Mouse (Mus musculus): ENCODE measurements around the gene I830077J02Rik. TPM values are rescaled to one million over a fixed set of nuclear protein-coding genes. Genes with fewer than 3 reads are reported as not detected.
"Not testable (repeated sequence)": the region's sequence is repeated elsewhere in the genome, so short reads cannot be mapped to it uniquely, and the experiment has no call there.

Gene I830077J02Rik
- total RNA-seq, 2 experiments from 2014 or later = 0.44 to 0.74 TPM

DNA sequence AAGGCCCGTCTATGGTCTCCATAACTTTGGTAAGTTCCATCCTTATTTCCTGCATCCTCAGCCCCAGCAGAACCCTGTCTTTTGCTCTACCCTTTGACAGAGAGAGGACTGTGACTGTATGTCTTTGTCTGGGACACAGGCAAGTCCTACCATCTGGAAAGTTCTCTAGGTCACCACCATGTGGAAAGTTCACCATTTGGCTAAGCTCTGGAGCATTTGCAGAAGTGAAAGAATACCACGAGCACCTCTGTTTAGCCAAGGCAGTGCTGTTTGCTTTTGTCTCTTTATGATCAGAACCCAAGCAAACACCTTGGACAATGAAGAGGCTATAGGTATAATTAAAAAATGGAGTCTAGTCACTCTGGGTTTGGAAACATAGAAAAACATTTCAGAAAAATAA is 10.5 kb downstream of the I830077J02Rik start:
- DNase-seq = no peak
- intact Hi-C loops (cut with DNase I; ENCODE audit: low total_unique reads) = no loop called here

DNA sequence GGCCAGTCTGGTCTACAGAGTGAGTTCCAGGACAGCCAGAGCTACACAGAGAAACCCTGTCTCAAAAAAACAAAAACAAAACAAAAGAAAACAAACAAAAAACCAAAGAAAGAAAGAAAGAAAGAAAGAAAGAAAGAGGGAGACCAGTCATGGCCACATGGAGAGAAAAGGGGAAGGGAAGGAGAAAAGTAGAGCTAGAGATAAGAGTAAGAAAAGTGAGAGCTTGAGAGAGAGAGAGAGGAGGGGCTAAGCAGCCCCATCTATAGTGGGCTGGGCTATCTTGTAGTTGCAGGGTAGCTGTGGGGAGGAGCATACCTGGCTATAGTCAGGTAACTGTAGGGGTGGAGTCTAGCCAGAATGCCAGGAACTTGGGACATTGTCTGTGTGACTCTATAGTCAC is 11.7 kb downstream of the I830077J02Rik start:
- intact Hi-C loops (cut with DNase I; ENCODE audit: low total_unique reads); DNase-seq: not testable (repeated sequence)

DNA sequence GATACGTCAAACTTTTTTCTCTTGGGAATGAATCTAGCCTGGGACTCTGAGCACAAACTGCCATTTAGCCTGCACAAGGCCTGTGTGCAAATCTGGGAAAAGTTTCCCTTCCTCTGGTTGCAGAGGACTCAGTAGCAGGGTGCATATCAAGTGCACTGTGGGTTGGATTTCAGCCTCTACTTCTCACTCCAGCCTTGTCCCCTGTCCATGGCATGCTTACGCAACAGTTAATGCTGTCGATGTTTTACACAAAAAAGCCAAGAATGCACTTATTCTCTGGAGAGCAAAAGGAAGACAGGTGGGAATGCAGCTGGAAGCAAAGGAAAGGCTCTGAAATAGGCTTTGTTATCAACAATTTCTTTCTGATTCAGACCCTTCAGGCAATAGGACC is 14.1 kb downstream of the I830077J02Rik start:
- intact Hi-C loops (cut with DNase I; ENCODE audit: low total_unique reads) = no loop called here
- DNase-seq = no peak

DNA sequence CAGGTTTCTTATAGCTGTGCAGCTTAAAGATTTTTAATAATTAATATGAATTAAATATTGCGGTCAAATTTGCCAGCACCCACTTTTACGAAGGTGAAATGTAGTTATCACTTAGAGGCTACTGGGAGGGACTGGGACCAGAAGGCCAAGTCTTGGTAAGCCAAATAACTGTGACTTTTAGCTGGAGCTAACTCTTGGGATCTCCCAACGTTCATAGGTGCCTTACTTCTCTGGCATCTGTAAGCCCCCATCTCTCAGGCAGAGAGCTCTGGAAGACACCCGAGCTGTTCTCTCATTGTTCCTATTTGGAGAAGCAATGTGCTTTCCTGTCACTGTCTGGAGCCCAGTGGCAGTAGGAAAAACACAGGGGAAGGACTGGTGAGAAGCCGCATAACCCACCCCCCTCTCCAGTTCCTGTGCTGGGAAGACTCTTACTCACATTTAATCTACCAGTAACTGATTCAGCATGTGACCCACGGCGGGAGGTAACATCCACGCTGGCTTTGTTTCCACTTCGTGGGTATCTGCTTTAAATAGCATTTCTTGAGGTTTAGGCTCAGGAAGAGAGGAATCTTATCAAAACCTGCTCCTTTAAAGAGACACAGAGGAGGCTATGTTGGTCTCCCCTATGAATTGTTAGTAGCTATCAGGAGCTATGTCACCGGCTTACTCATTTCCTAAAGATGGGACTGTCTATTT is 14.7 kb downstream of the I830077J02Rik start:
- intact Hi-C loops (cut with DNase I; ENCODE audit: low total_unique reads) = no loop called here
- DNase-seq = no peak

DNA sequence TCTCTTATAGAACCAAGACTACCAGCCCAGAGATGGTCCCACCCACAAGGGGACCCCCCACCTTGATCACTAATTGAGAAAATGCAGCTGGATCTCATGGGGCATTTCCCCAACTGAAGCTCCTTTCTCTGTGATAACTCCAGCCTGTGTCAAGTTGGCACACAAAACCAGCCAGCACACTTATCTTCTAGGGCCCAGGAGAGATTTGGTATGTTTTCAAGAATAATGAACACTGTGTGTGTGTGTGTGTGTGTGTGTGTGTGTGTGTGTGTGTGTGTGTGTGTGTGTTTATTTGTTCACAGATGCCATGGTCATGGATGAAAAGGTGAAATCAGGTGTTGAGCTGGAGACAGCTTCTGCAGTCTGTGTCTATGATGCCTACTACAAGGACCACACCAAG is 16.0 kb downstream of the I830077J02Rik start:
- intact Hi-C loops (cut with DNase I; ENCODE audit: low total_unique reads); DNase-seq: not testable (repeated sequence)

DNA sequence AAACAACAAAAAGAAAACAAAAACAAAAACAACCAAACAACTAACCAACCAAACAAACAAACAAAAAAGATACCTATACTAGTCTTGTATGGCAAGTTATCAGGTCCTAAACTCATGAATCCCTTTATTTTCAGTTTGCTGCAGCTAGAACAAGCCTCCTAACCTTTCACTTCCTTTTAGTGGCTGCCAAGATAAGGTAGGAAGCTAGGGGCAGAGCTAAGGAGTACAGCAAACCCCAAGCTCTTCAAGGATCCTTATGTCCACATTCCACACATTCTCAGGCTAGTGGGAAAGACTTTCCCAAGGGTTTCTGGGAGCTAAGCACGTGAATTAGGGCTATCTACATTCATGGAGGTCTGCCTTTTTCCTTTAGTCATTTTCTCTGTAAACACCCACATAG is 17.2 kb downstream of the I830077J02Rik start:
- intact Hi-C loops (cut with DNase I; ENCODE audit: low total_unique reads) = no loop called here
- no peak for DNase-seq

DNA sequence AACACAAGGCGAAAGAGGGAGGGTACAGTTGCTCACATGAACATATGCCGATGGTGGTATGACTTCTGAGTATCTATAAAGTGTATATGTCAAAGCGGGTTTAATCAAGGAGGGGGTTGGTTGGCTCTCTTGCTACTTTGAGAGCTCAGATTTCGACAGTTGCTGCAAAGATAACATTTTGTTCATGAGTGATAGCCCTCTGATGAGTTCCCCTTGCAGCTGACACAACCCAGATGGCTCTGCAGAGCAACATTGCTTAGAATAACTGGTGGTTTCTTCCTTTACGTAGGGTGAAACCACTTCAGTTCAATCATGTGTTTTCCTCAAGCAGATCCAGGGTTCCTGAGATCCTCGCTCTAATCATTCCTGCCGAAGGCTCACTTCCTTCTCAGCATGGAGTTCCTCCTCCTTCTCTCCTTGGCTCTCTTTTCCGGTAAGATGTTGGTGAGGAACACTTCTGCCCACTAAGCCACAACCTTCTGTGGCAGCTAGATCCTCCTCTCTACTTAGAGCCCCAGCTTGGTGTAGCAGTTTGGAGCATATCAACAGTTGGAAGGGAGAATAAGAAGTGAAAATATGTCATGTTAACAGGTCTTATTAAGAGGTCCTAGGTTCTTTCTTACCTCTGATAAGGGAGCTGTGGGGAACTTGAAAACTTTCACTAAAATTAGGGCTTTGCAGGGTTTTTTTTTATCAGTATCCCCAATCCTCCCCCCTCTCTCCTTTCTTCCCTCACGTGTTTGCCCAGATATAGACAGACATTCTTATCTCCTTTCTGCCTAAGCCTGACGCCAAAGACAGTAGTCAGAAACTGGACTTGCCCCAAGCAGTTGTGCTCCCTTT is 18.4 kb downstream of the I830077J02Rik start:
- no peak for DNase-seq
- intact Hi-C loops (cut with DNase I; ENCODE audit: low total_unique reads) = no loop called here

DNA sequence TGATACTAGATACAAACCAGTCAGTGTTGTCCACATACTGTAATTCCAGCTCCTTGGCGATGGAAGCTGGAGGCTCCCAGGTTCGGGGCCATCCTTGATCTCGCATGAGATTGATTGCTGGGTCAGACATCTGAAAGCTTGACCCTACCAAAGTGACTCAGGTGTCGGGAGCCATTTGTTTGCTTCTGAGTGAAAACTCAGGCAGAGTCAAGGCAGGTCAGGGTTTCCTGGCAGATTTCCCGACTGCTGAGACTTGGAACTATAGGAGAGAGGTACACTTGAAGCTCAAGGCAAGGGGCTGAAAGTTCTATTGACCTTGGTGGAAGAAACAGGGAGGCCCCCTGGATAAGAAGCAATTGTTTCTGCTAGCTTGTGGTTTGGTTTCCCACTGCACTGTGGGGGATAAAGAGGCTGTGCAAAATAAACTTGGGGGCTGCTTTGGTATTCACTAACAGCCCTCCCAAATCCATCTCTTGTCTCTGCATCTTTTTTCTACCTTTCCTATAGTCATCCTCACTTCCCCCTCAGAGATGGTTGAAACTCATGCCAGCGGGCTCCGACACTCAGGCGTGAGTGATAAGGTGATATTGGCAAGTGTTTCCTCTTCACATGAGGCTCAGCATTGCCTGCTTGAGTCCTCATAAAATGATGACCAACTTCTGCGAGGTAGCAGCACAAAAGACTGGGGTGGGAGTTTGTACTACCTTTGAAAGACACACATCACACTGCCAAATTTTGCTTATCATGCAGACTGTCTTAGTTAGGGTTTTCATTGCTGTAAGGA is 20.2 kb downstream of the I830077J02Rik start:
- intact Hi-C loops (cut with DNase I; ENCODE audit: low total_unique reads) = no loop called here
- DNase-seq = no peak

DNA sequence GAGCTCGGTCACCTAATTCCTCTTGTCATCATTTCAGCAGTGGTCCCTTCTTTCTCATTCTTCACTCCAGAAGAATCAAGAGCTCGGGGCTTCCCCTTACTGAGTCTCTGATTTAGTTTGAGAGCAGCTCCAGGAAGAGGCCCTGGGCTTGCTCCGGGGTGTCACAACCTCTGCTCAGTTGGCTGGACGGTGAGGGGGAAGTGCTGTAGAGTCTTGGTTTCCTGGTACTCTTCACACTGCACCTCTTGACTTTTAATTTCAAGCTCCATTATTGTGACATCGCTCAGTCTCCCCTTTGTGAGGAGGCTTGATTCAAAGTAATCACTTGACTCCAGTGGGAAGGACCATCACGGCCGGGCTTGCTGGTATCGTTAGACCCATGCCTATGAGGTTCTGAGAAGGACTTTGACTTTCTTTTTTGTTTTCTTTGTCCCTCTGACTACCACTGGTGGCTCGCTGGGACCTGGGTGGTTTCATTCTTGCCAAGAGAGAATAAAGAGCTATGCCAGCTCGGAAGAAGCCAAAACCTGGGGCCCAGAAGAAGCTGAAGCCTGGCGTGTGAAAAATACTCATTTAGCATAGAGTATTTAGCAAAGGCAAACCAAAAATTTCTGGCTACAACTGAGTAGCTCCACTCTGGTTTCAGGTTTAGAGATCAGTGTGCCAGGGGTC is 21.8 kb downstream of the I830077J02Rik start:
- intact Hi-C loops (cut with DNase I; ENCODE audit: low total_unique reads) = no loop called here
- no peak for DNase-seq

DNA sequence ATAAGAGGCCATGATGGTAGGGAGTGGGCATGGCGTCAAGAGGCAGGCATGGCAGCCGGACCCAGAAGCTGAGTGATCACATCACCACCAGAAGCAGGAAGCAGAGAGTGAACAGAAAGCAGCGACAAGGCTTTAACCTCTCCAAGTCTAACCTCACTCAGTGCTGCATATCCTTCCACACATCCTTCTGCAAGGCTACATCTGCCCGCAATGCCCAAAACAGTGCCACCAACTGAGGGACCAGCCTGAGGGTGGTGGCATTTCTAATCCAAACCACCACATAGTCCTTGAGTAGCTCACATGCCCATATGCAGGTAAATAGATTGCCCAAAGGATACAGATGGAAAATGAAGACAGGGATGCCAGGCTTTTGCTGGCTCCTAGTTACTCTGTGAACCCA is 23.5 kb downstream of the I830077J02Rik start:
- no peak for DNase-seq

DNA sequence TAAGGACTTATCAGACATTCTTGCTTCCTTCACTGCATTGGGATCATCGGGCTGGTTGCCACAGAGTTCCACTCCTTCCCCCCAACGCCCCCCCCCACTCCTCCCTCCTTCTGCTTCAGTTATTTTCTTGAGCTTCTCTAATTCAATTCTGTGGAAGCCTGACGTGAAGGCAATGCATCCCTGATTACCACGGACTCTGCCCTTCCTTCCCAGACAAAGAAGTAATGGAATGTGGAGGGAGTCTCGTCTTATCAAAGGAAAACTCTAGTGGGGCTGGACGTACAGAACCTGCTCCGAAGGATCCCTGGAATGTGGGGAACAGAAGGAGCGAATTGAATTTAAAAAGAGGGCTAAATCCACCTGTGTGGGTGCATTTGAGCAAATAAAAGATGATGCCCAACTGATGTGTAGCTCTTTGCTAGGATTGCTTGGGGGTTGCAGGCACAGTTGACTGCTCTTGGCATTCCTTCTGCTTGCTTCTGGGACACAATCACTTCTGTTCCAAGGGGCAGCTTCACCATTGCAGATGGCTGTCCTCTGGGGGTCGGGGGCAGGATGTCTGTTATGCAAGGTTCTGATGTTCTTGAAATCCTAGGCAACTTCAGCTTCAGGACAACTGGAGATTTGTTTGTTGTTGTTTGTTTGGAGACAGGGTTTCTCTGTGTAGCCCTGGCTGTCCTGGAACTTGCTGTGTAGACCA is 24.4 kb downstream of the I830077J02Rik start:
- no peak for DNase-seq
- intact Hi-C loops (cut with DNase I; ENCODE audit: low total_unique reads) = no loop called here

More for the DNA sequence above, 23.5 kb downstream of the I830077J02Rik start:
- intact Hi-C loops (cut with DNase I; ENCODE audit: low total_unique reads) = no loop called here

DNA sequence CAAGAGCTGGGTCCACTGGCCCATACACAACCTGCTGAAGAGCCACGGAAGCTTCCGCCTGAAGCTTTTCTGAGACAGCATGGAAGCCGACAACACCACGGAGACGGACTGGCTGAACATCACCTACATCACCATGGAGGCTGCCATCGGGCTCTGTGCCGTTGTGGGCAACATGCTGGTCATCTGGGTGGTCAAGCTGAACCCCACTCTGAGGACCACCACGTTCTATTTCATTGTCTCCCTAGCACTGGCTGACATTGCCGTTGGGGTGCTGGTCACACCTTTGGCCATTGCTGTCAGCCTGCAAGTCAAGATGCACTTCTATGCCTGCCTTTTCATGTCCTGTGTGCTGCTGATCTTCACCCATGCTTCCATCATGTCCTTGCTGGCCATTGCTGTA is 27.7 kb downstream of the I830077J02Rik start:
- intact Hi-C loops (cut with DNase I; ENCODE audit: low total_unique reads) = no loop called here
- no peak for DNase-seq

DNA sequence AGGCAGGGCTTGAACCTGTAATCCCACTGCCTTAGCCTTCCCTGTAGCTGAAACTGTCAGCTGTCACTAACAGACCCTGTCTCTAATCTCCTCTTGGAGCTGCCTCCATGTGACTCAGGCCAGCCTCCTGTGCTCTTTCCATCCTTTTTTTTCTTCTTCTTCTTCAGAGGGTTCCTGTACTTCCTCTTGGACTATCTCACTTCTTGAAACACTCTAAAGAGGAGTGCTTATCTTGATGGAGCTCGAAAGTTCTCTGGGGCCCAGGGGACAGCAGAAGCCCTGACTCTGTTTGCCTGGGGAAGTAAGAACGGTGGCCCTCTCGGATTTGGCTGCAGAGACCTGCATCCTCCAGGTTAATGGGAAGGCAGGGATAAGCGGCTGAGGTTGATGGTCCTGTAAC is 28.3 kb downstream of the I830077J02Rik start:
- DNase-seq = no peak
- intact Hi-C loops (cut with DNase I; ENCODE audit: low total_unique reads) = no loop called here

DNA sequence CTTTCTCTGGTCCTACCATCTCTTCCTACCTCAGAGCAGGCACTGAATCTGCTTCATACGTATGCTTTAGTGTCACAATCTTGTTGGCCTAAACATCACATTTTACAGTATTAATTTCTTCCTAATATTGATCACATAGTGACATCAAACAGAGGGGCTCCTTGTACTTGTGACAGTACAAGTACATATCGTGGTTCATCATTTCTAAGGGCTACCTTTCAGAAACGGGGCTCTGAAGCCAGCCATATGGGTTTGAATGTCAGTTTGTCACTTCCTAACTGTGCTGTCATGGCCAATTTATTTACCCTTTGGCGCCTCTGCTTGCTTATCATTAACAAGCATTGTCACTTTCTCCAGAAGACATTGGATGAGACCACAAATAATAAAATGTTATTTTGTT is 31.0 kb downstream of the I830077J02Rik start:
- intact Hi-C loops (cut with DNase I; ENCODE audit: low total_unique reads) = no loop called here

DNA sequence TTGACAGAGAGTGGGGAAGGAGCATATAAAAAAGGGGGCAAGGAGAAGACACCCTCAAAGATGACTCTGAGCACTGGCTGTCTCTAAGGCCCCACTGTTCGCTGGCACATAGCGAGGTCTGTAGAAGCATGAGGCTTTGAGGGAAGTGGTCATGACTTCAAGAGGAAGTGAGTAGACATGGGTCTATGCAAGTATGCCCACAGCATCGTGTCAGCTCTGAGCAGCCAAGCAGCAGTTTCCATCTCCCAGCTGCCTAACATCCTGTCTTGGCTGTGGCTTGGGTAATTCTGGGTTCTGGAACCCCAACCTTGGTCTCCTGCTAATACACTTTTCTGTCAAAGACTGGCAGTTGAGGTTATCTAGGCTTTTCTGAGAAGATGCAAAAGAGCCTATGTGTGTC is 31.7 kb downstream of the I830077J02Rik start:
- intact Hi-C loops (cut with DNase I; ENCODE audit: low total_unique reads) = no loop called here
- DNase-seq = no peak

More for the DNA sequence above, 31.0 kb downstream of the I830077J02Rik start:
- DNase-seq = no peak

DNA sequence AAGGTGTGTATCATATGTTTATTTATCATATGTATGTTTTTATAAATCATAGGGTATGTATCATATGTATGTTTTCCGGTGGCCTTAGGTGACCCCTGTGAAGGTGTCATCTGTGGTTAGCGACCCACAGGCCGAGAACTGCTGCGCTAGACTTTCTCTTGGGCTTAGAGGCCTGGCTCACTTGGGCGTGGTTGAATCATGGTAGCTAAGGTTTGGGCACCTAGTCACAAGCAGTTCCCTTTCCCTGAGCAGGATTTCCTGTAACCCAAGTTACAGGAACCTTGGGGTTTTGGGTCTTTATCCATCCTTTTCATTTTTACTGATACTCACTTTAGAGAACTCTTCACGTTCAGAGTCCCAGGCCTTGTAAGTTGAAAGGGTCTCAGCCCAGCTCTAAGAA is 32.2 kb downstream of the I830077J02Rik start:
- intact Hi-C loops (cut with DNase I; ENCODE audit: low total_unique reads) = no loop called here
- DNase-seq = no peak

DNA sequence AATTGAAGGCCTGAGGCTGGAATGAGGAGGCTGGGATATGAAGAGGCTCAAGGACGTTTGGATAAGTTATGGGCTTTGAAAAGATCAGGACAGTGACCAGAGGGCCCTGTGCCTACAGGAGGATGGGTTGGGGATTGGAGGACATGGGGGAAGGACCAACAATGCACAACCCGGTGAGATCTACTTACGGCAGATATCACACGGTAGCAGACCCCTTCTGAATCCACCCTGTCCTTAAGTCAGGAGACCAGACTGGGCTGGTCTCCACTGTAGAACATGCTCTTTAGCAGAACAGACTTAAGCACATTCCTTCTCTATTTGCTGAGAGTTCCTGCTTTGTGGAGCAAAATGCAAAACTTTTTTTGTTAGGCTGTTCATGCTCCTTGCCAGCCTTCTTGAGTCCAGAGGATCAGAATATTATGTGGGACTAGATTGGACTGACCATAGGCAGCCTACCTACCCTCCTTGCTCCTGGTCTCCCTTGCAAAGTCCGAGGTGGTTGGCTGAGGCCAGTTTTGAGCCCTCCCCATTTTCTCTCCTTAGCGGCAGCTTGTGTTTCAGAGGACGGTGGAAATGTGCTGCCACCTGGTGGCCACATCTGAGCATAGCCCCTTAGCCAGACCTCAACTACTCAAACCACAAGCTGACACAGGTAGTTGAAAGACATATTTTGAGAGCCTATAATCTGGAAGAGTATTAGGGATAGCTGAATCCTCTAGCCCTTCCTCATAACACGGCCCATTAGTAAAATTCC is 32.9 kb downstream of the I830077J02Rik start:
- DNase-seq = peak; percentile 78
- intact Hi-C loops (cut with DNase I; ENCODE audit: low total_unique reads) = loop anchor here (2.0 to 5.0 kb wide), 2 partner anchors 172 to 225 kb away; no protein-coding TSS in a partner anchor

DNA sequence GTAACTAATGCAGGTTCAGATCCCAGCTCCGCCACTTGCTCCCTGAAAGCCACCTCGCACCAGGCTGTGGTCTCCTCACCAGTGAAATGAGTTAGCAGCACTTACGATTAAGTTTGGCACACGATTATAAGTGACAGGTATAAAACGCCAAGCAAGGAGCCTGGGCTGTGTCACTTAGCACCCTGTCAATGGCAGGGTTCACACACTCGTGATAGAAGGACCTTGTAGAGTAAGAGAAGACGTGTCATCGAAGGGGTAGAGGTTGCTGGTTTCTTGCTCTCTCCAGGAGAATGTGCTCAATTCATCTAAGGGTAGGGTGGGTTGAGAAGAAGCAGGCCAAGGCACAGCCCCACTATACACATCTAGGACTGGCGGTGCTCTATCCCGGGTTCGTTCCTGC is 33.6 kb downstream of the I830077J02Rik start:
- no peak for DNase-seq
- intact Hi-C loops (cut with DNase I; ENCODE audit: low total_unique reads) = loop anchor here (2.0 to 5.0 kb wide), 2 partner anchors 172 to 224 kb away; no protein-coding TSS in a partner anchor

All from gastrocnemius, postnatal 14 days (tissue).